Mouse (Mus musculus) hindbrain, embryonic 15.5 days (tissue): ENCODE measurements at regions not wholly inside any gene's neighbourhood (a gene's known extent, or its start where the extent isn't known, plus 50 kb on each side); places are given as distances from the start of the nearest gene placed in this dataset.

Source experiments
- ATAC-seq: fragments of 200-750 bp; cut with Nextera tagmentation; 2 replicates; pipeline ENCODE4 v1.8.0; 2017; ENCODE audit warnings: low read depth, moderate number of reproducible peaks, moderate TSS enrichment; ENCODE audit not compliant: low FRiP score
- H3K27ac ChIP-seq: fragments of 300-500 bp; sonication (generic); replicated peaks from 2 replicates; pipeline ENCODE4 v1.5.1; 2015; ENCODE audit warnings: mild to moderate bottlenecking, inconsistent platforms
- H3K27me3 ChIP-seq: fragments of 300-500 bp; sonication (generic); 2 replicates; pipeline ENCODE4 v1.6.1; 2015; ENCODE audit warnings: control low read depth, inconsistent platforms
- H3K36me3 ChIP-seq: fragments of 300-500 bp; sonication (generic); 2 replicates; pipeline ENCODE4 v1.6.1; 2015; ENCODE audit warnings: control low read depth, inconsistent platforms
- H3K4me1 ChIP-seq: fragments of 300-500 bp; sonication (generic); replicated peaks from 2 replicates; pipeline ENCODE4 v1.6.1; 2015; ENCODE audit warnings: control low read depth, inconsistent platforms
- H3K4me2 ChIP-seq: fragments of 300-500 bp; sonication (generic); 2 replicates; pipeline ENCODE4 v1.6.1; 2015; ENCODE audit warnings: moderate library complexity, mild to moderate bottlenecking, inconsistent platforms
- H3K4me3 ChIP-seq: fragments of 300-500 bp; sonication (generic); 2 replicates; pipeline ENCODE4 v1.5.1; 2015; ENCODE audit warnings: mild to moderate bottlenecking, inconsistent platforms
- H3K9ac ChIP-seq: fragments of 300-500 bp; sonication (generic); 2 replicates; pipeline ENCODE4 v1.6.1; 2015; ENCODE audit warnings: inconsistent platforms
- H3K9me3 ChIP-seq: fragments of 300-500 bp; sonication (generic); 2 replicates; pipeline ENCODE4 v1.6.1; 2016; ENCODE audit warnings: control low read depth, inconsistent platforms
- WGBS: fragments of 180-500 bp; shearing (Covaris S2); methylation state at CpG from one replicate; pipeline ENCODE4 v1.1.7; 2015; 5-methylcytosine and 5-hydroxymethylcytosine counted together

DNA sequence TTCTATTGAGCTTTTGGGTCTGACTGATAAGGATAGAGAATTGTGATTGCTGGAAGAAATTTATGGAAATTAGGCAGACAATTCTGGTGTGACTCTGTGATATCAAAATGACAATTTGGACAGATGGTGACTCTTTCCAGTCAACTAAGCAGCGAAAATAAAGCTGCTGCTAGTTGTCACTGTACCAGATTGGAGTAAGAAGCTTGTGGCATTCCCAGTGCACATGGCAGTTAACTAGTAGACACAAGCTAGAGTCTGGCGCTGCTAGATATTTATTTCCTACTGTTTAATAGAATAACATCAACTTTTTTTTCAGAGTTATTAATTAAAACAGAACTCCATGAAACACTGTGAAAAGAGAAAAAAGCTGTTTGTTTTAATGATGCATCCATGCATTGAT is 1432.9 kb upstream of the Sel1l start:
- Histone ChIP-seq H3K9ac (no peak overlapping the region), H3K36me3 (no peaks in the 10 kb centered on the region), H3K27me3 (no peaks in the 10 kb centered on the region), H3K4me2 (no peak overlapping the region), H3K9me3 (no peaks in the 10 kb centered on the region), H3K4me3 (no peak overlapping the region), H3K27ac (no peak overlapping the region), H3K4me1 (no peaks in the 10 kb centered on the region)
- no peak for ATAC-seq
- WGBS = 70% methylated on average over 2 of the region's 2 CpGs

DNA sequence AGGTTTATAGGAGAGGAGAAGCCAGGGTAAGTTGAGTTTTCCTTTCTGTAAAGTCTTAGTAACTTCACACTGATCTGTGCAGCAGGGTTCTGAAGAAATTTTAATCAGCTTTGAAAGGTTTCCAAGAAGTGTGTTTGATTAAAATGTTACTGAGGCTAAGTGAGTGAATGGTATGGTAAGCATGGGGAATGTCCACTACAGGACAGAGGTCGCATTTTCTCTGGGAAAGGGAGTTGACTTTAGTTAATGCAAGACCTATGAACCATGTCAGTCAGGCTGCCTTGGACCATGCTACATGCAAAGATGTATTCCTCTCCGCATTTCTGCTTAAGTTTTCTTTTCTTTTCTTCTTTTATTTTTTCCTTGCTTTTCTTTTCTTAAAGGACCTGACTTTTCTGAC is 1424.7 kb upstream of the Sel1l start:
- no peak for ATAC-seq
- Histone ChIP-seq H3K9ac (no peak overlapping the region), H3K36me3 (no peaks in the 10 kb centered on the region), H3K27me3 (no peaks in the 10 kb centered on the region), H3K27ac (no peak overlapping the region), H3K9me3 (no peaks in the 10 kb centered on the region), H3K4me3 (no peak overlapping the region), H3K4me2 (no peak overlapping the region), H3K4me1 (no peaks in the 10 kb centered on the region)
- 69% methylated on average over 2 of the region's 2 CpGs for WGBS

DNA sequence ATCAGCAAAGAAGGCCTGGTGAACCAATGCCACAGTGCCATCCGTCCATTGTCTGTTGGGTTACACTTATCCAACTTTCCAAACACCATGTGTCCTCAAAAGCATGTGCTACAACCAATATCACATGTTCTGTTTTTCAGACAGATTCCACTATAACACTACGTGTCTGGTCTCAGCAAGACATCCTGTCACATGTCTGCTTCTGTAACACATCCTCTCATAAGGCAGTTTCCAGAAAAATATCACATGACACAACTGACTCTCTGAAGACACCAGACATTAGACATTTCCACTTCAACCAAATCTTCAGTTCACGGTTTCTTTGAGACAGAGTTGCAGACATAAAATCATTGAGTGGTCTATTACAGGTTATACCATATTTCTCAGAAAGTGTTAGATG is 1381.3 kb upstream of the Sel1l start:
- no peak overlapping the region for H3K9ac ChIP-seq
- H3K36me3 ChIP-seq = no peaks in the 10 kb centered on the region
- H3K4me2 ChIP-seq = no peak overlapping the region
- WGBS = 88% methylated on average over 3 of the region's 3 CpGs
- no peaks in the 10 kb centered on the region for H3K27me3 ChIP-seq
- no peak overlapping the region for H3K4me3 ChIP-seq
- H3K9me3 ChIP-seq = no peaks in the 10 kb centered on the region
- no peak overlapping the region for H3K27ac ChIP-seq
- H3K4me1 ChIP-seq = no peaks in the 10 kb centered on the region
- no peak for ATAC-seq

DNA sequence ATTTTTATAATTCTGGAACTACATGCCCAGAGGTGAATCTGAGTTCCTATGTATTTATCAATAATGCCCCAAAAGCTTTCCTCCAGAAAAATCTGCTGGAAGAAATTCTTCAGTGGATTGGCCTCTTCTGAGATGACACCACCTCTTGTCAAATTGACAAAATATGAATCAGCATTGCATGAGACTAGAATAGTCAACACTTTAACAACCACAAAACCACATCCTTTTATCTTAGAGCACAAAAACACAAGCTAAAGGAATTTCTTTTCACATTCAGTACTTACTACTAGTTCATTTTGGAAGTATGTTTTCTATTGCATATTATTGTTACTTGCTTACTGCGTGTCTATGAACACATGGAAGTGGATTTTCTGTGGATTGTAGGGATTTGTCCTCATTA is 1377.9 kb upstream of the Sel1l start:
- ATAC-seq = no peak
- no peak overlapping the region for H3K9ac ChIP-seq
- H3K27me3 ChIP-seq = no peaks in the 10 kb centered on the region
- no peaks in the 10 kb centered on the region for H3K36me3 ChIP-seq
- WGBS = 96% methylated on average over 1 of the region's 1 CpGs
- no peak overlapping the region for H3K27ac ChIP-seq
- no peaks in the 10 kb centered on the region for H3K9me3 ChIP-seq
- no peak overlapping the region for H3K4me2 ChIP-seq
- no peak overlapping the region for H3K4me3 ChIP-seq
- H3K4me1 ChIP-seq = no peaks in the 10 kb centered on the region

DNA sequence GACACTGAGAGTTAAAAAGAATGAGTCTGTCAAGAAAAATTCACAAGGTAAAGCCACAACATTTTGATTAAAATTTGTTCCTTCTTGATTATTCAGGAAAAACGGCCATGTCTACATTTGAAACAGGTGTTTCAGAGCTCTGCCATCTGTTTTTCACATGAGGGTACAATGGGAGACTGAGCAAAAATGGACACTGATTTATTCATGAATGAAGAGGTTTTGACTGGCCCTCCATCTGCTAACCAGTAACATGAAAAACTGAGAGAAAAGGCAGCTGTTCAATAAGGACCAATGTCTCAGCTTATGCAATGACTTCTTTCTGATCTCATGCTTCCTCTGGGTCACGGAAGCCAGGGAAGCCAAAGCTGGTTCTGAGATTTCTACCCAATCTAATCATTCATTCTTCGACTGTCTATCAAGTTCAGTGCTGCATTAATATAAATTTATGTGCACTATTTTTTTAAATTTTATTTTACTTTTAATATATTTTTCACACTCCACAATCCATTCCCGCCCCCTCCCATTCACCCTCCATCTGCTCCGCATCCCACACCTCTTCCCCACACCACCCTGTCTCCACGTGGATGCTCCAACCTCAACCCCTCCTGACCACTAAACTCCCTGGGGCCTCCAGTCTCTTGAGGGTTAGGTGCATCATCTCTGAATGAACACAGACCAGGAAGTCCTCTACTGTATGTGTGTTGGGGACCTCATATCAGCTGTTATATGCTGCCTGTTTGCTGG is 1372.4 kb upstream of the Sel1l start:
- Histone ChIP-seq H3K27me3 (no peaks in the 10 kb centered on the region), H3K4me3 (no peak overlapping the region), H3K4me1 (no peaks in the 10 kb centered on the region), H3K27ac (no peak overlapping the region), H3K9ac (no peak overlapping the region), H3K36me3 (no peaks in the 10 kb centered on the region), H3K4me2 (no peak overlapping the region), H3K9me3 (no peaks in the 10 kb centered on the region)
- ATAC-seq = no peak
- WGBS = 70% methylated on average over 6 of the region's 6 CpGs

DNA sequence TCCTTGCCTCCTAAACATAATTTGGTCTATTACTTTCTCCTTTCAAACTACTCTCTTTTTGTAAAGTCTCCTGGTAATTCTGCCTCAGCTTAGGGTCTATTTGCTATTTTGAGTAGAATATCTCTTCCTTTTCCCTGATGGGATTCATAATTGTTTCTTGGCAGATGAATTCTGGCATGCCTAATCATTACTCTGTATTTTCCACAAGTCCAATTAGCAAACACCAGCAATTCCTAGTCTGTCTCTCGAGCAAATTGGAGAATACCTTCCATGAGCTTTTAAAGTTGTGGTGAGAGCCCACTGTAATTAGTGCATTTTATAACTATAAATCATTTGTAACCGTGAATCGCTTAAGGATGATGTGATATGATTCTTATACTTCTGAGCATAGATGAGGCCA is 1358.6 kb upstream of the Sel1l start:
- no peaks in the 10 kb centered on the region for H3K4me1 ChIP-seq
- no peak for ATAC-seq
- H3K36me3 ChIP-seq = no peaks in the 10 kb centered on the region
- no peaks in the 10 kb centered on the region for H3K27me3 ChIP-seq
- H3K27ac ChIP-seq = no peak overlapping the region
- H3K4me2 ChIP-seq = no peak overlapping the region
- H3K9ac ChIP-seq = no peak overlapping the region
- H3K9me3 ChIP-seq = no peaks in the 10 kb centered on the region
- 72% methylated on average over 3 of the region's 3 CpGs for whole genome bisulfite sequencing
- H3K4me3 ChIP-seq = no peak overlapping the region

- WGBS = 82% methylated on average over 1 of the region's 1 CpGs
- Histone ChIP-seq H3K4me2 (no peak overlapping the region), H3K4me1 (no peaks in the 10 kb centered on the region), H3K27me3 (no peaks in the 10 kb centered on the region), H3K9me3 (no peaks in the 10 kb centered on the region), H3K9ac (no peak overlapping the region), H3K4me3 (no peak overlapping the region), H3K36me3 (no peaks in the 10 kb centered on the region), H3K27ac (no peak overlapping the region)
- no peak for ATAC-seq
Observed at GRCm38 (mm10) chr12:93188940-93189339, 1340.0 kb upstream of the Sel1l start.

DNA sequence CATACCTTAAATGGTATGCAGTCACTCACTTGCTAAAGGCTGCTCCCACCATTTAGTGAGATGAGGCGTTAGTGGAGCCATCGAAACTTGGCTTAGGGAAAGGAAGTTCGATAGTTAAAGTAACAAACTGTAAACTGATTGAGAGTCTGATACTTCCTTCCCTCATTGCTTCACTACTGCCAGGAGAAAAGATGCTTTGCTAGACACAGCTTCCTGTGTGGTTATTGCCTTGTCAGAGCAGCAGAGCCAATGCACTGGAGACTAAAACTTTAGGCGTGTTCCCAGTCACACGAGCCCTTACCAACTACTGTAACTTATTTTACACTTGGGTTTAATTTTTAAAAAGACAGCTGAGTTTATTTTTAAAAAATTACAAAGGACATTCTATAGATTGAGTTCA is 1324.8 kb upstream of the Sel1l start:
- no peak overlapping the region for H3K4me2 ChIP-seq
- no peak overlapping the region for H3K4me3 ChIP-seq
- no peaks in the 10 kb centered on the region for H3K4me1 ChIP-seq
- 87% methylated on average over 5 of the region's 5 CpGs for WGBS
- H3K36me3 ChIP-seq = no peaks in the 10 kb centered on the region
- no peak for ATAC-seq
- H3K27me3 ChIP-seq = no peaks in the 10 kb centered on the region
- H3K27ac ChIP-seq = no peak overlapping the region
- H3K9me3 ChIP-seq = no peaks in the 10 kb centered on the region
- H3K9ac ChIP-seq = no peak overlapping the region

- Histone ChIP-seq H3K4me2 (no peak overlapping the region), H3K9ac (no peak overlapping the region), H3K36me3 (no peaks in the 10 kb centered on the region), H3K27me3 (no peaks in the 10 kb centered on the region), H3K27ac (no peak overlapping the region), H3K4me1 (no peaks in the 10 kb centered on the region), H3K9me3 (no peaks in the 10 kb centered on the region), H3K4me3 (no peak overlapping the region)
- no peak for ATAC-seq
- WGBS = 83% methylated on average over 4 of the region's 4 CpGs
Observed at GRCm38 (mm10) chr12:93160252-93160651, 1311.3 kb upstream of the Sel1l start.

- no peaks in the 10 kb centered on the region for H3K9me3 ChIP-seq
- H3K4me1 ChIP-seq = 0 out of 2 replicates have a peak, but pooled peaks cover 2% of the 10 kb centered on the region
- no peak overlapping the region for H3K4me2 ChIP-seq
- no peak overlapping the region for H3K27ac ChIP-seq
- no peak overlapping the region for H3K4me3 ChIP-seq
- H3K36me3 ChIP-seq = no peaks in the 10 kb centered on the region
- H3K9ac ChIP-seq = no peak overlapping the region
- 0 out of 2 replicates have a peak, but pooled peaks have one; percentile 42 for ATAC-seq
- H3K27me3 ChIP-seq = no peaks in the 10 kb centered on the region
- WGBS = 51% methylated on average over 6 of the region's 6 CpGs
Observed at GRCm38 (mm10) chr12:93152618-93153245, 1303.8 kb upstream of the Sel1l start.

DNA sequence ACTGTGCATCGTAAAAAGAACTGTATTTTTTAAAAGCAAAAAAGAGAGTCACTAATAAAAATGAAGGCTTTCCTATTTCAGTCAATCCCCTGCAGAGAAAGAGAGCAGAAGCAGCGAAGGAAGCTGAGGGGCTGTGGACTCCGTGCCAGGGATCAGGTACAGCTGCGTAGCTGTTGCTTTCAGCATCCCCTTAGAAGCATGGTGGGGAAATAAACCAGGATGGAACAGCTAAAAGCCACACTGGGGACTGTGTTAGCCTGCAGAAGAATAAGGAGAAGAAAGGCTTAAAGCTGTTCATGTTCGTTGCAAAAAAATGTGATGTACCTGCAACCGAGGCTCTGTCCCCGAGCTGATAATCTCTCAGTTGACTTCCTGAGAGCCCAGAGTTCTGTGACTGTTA is 1302.6 kb upstream of the Sel1l start:
- no peaks in the 10 kb centered on the region for H3K9me3 ChIP-seq
- H3K27ac ChIP-seq = no peak overlapping the region
- H3K27me3 ChIP-seq = no peaks in the 10 kb centered on the region
- H3K4me3 ChIP-seq = no peak overlapping the region
- ATAC-seq = no peak
- H3K4me1 ChIP-seq = 0 out of 2 replicates have a peak, but pooled peaks cover 2% of the 10 kb centered on the region
- H3K4me2 ChIP-seq = no peak overlapping the region
- no peak overlapping the region for H3K9ac ChIP-seq
- no peaks in the 10 kb centered on the region for H3K36me3 ChIP-seq
- WGBS = 62% methylated on average over 7 of the region's 7 CpGs

GRCm38 (mm10) chr12:93142265-93142664 is 1293.3 kb upstream of the Sel1l start:
- Histone ChIP-seq H3K27me3 (no peaks in the 10 kb centered on the region), H3K4me1 (no peaks in the 10 kb centered on the region), H3K9me3 (no peaks in the 10 kb centered on the region), H3K4me3 (no peak overlapping the region), H3K36me3 (no peaks in the 10 kb centered on the region), H3K27ac (no peak overlapping the region), H3K4me2 (no peak overlapping the region), H3K9ac (no peak overlapping the region)
- 38% methylated on average over 3 of the region's 3 CpGs for WGBS
- ATAC-seq = no peak

GRCm38 (mm10) chr12:93136395-93136794 is 1287.4 kb upstream of the Sel1l start:
- WGBS = 36% methylated on average over 5 of the region's 5 CpGs
- ATAC-seq = no peak

More at GRCm38 (mm10) chr12:93136395-93136794, 1287.4 kb upstream of the Sel1l start:
- Histone ChIP-seq H3K4me3 (no peak overlapping the region), H3K27ac (no peak overlapping the region), H3K4me2 (no peak overlapping the region), H3K27me3 (no peaks in the 10 kb centered on the region), H3K9me3 (no peaks in the 10 kb centered on the region), H3K4me1 (no peaks in the 10 kb centered on the region), H3K9ac (no peak overlapping the region), H3K36me3 (no peaks in the 10 kb centered on the region)
